Mouse (Mus musculus) urinary bladder, postnatal 25 days (tissue): Measurements from ENCODE around the gene Cpt1a.

Source experiments
- DNase-seq: peaks from one replicate; pipeline ENCODE4 v3.0.0; 2022; ENCODE audit warnings: low spot score

Gene Cpt1a

GRCm38 (mm10) chr19:3325771-3326478, 3.8 kb downstream of the Cpt1a start:
- DNase-seq: no peak

DNA sequence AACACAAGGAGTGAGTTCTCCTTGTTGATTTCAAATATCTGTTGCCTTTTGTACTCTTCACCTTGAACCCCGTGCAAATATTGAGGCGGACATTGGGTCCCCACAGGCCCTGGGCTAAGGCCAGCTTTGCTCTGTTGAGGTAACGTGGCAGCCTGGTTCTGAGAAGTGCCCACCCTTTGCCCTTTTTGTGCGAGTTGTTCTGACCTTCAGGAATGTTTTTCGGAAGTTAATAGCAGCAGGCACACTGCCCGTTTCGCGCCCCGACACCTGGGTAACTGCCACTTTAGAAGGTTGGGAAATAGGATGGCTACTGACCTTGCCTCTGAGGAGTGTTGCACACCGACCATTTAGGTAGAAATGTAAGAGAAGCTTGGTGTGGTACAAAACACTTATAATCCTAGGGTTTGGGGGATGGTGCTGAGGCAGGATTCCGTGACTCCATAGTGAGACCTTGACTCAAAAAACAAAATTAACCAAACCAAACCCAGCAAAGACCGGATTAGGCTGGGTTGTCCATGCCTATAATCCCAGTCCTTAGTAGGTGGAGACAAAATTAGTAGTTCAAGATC, 4.4 kb downstream of the Cpt1a start:
- DNase-seq: no peak

- DNase-seq: no peak
Measured at GRCm38 (mm10) chr19:3333247-3333646, 11.1 kb downstream of the Cpt1a start.

- no peak for DNase-seq
Measured at GRCm38 (mm10) chr19:3333694-3334515, 11.8 kb downstream of the Cpt1a start.

GRCm38 (mm10) chr19:3334550-3334949, 12.4 kb downstream of the Cpt1a start:
- DNase-seq: no peak

GRCm38 (mm10) chr19:3335917-3336316, 13.8 kb downstream of the Cpt1a start:
- no peak for DNase-seq

DNA sequence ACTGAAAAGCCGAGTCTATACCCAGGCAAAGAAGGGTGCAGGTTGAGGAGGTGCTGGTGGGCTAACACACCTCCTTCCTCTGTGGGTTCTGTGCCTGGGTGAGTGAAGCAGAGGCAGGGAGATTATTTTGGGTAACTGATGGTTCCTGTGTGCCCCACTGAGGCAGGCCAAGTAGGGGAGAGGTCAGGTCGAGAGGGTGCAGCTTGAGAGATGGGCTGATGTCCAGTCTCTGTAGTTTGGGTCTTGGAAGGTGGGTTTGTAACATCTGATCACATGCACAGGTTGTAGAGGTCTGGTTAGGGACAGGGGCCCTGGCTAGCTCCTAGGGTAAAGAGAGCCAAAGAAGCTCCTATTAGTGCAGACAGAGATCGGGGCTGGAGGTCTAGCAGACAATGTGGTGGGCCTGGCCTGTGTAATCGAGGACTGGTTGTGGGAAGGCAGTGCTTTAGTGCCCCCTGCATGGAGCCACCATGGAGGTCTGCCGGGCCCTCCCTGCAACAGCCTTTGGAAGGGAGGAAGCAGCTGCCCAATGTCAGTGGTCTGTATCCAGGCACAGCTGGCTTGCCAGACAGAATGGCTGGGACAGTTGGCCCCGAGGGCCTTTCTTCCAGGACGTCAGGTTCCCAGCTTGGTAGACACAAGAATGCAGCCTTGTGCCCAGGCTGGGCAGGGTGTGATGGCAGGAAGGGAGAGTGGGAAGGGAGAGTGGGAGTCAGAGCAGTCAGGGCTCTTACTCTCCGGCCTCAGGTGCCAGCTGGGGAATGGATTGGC, 14.5 kb downstream of the Cpt1a start:
- DNase-seq: no peak

DNA sequence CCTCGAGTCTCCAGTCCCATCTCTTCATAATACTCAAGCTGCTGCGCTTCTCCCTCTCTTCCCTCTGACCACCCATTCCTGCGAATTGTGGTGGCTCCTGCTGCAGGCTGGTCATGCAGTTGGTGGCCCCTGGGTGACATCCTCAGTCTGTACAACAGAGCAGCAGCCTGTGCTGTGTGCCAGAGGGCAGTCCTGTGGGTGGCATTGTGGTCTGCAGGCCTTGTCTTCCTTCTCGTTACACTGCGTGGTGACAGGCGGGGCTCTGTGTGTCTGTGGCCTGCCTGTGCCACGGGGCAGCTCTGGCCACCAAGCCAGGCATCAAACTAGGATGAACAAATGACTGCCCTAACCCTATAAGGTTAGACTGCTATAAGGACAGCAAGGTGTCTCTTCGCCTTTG, 17.1 kb downstream of the Cpt1a start:
- no peak for DNase-seq

GRCm38 (mm10) chr19:3341021-3341420, 18.9 kb downstream of the Cpt1a start:
- DNase-seq: no peak

- no peak for DNase-seq
Measured at GRCm38 (mm10) chr19:3343929-3344328, 21.8 kb downstream of the Cpt1a start.

DNA sequence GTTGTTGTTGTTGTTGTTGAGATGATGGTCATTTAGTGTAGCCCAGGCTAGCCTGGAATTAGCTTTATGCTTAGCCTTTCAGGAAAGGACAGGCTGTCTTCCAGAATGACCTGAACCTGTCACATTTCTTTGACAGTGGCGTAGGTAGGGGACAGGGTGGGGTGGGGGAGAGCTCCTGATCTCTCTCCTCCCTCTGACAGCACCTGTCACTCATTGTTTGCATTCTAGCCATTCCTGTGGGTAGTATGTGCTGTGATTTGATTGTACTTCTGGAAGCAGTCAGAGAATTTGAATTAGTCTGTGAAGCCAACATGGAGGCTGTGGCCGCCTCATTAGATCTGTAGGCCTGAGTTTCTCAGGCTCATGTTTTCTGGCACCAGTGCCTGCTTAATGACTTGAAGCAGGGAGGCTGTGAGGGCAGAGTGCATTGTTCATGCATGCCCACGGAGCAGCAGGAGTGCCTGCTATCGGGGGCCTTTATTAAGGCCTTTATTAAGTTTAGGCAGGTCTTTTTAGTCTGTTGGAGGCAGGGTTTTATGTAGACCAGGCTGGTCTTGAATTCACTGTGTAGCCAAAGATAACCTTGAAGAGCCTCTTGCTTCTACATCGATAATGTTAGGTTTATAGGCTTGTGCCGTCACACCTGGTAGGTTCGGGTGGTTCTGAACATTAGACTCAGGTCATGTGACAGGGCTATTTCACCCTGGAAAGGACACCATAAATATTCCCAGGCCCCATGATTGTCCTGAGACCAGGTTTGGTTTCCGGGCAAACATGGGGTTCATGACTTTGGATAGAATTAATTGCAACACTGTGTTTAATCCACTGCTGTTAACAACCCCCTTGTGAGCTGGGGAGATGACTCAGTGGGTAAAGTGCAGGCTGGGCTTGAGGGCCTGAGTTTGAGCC, 22.8 kb downstream of the Cpt1a start:
- no peak for DNase-seq

DNA sequence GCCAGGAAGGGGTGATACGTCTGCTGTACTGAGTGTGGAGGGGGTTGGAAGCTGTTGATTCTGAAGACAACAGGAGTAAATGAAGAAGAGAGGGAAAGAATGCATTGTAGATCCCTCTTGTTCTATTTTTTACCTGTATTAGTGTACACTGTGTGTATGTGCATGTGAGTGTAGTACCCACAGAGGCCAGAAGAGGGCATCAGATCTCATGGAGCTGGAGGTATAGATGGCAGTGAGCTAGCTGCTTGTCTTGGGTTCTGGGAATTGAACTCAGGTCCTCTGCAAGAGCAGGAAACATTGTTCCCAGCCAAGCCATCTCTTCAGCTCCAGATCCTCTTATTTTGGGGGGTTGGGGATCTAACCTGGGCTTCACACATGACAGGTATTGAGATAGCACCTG, 25.6 kb downstream of the Cpt1a start:
- no peak for DNase-seq

DNA sequence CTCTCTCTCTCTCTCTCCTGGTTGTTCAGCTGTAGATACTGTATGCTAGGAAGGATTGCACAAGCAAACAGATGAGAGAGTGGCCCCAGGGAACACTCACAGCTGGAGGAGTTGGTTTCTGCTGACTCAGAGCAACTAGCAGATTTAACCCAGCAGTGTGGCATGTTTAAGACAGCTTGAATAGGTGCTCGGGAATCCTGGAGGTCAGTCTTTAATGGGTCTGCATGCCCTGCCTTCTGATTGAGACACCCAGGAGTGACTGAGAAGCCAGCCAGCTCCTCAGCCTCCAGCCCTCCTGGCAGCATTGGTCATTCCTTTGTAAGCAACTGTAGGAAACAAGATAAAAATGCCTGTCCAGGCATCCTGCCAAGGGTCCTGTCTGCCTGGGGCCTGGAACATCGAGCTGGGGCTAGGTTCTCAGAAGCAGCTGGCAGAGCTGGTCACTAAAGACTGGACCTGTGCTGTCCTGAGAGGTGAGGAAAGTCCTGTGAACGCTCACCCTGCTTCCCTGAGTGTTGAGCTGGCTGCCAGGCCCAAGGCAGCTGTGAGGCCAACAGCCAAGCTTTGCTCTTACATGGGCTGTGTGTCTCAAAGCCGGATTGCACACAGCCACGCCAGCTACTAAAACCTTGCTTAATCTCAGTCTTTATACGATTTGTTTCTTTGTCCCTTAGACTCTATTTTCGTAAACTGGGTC, 31.4 kb downstream of the Cpt1a start:
- peak; percentile 40 for DNase-seq

DNA sequence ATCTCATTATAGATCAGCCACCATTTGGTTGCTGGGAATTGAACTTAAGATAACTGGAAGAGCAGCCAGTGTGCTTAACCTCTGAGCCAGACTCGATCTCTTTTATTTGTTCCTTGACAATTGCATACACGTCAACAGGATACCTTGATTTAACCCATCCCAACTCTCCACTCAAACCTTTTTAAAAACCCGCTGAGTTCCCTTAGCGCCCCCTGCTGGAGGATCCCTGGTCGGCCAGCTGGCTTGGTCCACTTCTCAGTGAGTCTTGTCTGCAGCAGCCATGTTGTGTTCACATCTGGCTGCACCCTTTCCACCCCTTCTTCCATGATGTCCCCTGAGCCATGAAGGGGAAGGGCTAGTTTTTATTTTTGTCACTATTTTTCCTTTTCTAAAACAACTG, 33.0 kb downstream of the Cpt1a start:
- no peak for DNase-seq

GRCm38 (mm10) chr19:3356516-3356915, 34.4 kb downstream of the Cpt1a start:
- DNase-seq: no peak

DNA sequence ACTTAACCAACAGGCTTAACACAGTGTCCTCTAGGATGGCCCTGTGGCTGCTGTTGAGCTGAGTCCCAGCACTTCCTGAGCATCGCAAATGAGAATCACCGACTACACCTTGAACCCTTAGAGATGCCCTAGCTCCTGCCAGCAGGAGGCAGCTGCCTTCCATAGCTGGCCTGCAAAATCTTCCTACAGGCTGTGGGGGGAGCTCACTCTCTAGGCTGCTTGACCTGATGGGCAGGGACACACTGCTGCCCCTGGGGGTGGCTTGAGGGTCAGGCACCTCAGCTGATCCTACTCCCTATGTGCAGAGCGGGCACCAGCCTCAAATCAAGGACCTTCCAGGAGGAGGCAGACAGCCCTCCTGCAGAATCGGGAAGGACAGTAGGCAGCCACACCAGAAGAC, 35.5 kb downstream of the Cpt1a start:
- no peak for DNase-seq

DNA sequence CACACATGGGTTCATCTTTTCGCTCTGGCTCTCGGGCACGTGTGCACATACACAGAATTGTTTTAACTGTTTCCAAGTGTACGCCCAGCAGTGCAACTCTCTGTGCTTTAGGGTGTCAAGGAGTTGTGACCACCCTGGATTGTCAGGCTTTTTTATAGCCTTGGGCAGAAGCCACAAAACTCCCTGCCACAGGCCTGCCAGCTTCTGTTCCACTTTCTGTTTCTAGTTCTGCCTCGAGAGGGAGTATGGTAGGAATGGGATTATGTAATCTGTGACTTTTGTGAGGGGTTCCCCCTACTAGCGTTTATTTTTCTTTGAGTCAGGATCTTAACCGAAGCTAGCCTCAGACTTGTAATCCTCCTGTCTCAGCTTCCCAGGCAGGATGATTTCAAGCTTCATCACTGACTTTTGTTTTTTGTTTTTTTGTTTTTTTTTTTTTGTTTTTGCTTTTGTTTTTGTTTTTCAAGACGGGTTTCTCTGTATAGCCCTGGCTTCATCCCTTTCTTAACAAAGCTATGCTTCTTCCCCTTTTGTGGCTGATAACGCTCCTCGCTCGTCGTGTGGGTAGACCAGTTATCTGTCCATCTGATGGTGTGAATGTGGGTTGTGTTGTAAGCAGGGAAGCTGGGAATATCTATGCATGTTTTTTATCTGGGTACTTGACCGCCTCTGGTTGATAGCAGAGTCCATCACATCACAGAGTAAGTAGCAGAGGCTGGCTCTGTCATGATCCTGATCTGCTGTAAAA, 37.9 kb downstream of the Cpt1a start:
- DNase-seq: no peak

- no peak for DNase-seq
Measured at GRCm38 (mm10) chr19:3363510-3363909, 41.4 kb downstream of the Cpt1a start.

DNA sequence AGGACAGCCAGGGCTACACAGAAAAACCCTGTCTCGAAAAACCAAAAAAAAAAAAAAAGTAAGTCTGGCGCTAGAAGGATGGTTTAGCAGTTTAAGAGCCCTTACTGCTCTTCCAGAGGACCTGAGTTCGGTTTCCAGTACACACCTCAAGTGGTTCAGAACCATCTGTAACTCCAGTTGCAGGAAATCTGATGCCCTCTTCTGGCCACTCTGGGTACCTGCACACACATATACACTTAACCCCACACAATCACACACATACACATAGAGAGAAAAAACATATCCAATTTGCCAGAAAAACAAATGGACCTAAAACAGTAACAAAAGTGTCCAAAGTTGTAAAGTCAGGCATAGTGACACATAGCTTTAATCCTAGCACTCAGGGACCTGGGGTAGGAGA, 43.0 kb downstream of the Cpt1a start:
- DNase-seq: no peak

DNA sequence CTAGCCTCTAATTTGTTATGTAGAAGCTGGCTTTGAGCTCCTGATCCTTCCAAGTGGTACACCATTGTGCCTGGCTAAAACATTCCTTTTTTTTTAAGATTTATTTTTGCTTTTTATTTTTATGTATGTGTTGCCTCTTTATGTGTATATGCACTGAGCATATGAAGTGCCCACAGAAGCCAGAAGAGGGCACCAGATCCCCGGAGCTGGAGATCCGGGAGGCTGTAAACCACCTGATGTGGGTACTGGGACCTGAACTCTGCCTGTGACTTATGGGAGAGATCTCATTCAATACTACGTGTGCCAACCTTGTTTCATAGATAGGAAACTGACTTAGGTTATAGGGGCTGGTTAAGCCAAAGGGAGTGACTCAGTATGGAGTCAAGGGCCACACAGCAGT, 46.1 kb downstream of the Cpt1a start:
- DNase-seq: no peak
